Mouse (Mus musculus) cerebellum, adult 18-20 months (tissue): ENCODE results near the gene Borcs5.
A peak's percentile ranks its signal among the peaks of the same experiment; 100 is the strongest.
"Not testable (repeated sequence)": the region's sequence is repeated elsewhere in the genome, so short reads cannot be mapped to it uniquely, and the experiment has no call there.

Experiments used
- DNase-seq, 2 experiments: peaks; one replicate each; pipeline ENCODE4 v3.0.0; 2021

Gene Borcs5

DNA sequence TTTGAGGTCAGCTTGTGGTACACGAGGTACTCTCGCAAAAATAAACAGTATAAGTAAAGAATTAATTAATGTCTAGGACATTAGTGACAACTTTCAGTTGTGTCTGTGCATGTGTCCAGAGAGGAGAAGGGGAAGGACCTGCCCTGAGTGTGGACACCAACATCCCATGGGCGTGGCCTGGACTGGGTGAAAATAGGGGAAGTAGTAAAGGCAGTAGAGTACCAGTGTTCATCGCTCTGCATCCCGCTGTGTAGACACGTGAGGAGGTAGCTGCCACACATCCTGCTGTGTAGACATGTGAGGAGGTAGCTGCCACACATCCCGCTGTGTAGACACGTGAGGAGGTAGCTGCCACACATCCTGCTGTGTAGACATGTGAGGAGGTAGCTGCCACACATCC is 34.4 kb downstream of the Borcs5 start:
- not testable (repeated sequence) for DNase-seq

- DNase-seq: no peak
These were observed 38.2 kb downstream of the Borcs5 start for GRCm38 (mm10) chr6:134677504-134677903.

DNA sequence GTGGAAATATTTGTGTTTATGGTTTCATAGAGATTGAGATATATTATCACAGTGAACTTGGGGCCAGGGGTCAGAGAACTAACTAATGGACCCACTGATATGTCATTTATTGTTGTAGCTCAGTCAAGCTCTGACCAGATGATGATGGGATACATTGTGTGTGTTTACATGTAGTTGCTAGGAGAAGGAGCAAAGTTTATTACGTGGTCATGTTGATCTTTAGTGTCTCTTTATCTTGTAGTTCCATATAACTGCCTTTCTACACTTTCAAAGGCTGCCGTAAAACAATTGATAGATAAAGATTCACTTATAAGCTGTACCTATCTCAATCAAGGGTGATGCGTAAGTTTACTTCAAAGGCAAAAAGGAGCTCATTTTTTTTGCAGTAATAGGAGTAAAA is 38.7 kb downstream of the Borcs5 start:
- DNase-seq: no peak

DNA sequence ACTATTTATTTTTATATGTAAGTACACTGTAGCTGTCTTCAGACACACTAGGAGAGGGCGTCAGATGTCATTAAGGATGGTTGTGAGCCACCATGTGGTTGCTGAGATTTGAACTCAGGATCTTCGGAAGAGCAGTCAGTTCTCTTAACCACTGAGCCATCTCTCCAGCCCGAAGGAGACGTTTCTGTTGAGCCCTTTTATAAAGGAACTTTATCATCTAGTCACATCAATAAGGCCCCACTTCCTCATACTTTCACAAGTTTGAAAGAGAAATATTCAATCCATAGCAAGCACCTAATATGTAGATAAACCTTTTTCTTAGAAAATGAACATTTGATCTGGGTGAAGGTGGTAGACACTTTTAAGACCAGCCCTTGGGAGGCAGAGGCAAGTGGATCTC is 40.0 kb downstream of the Borcs5 start:
- DNase-seq: not testable (repeated sequence)

DNA sequence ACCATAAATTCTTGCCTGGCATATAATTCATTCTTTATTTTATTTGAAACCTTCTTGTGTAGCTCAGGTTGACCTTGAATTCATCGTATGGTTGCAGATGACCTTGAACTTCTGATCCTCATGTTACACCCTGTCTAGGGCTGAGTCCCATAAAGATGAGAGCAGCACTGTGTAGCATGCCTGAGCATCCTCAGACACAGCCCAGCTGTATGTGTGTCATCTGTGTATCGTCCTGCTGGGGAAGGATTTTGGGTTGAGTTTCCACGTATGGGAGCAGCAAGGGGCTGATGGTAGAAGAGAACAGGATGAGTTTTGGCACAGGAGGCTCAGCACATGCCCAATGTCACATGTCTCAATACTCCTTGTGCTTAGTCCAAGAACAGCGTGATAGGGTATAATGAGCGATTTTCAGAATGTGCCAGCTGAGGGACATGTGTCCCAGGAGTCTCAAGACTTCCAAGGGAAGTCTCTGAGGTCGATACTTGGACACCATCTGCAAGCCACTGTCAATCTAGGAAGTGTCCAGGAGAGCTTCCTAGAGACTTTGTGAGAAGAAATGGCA is 45.1 kb downstream of the Borcs5 start:
- DNase-seq: peak in 1 of 2 experiments; percentile 25

GRCm38 (mm10) chr6:134685040-134685439 is 45.7 kb downstream of the Borcs5 start:
- no peak for DNase-seq

DNA sequence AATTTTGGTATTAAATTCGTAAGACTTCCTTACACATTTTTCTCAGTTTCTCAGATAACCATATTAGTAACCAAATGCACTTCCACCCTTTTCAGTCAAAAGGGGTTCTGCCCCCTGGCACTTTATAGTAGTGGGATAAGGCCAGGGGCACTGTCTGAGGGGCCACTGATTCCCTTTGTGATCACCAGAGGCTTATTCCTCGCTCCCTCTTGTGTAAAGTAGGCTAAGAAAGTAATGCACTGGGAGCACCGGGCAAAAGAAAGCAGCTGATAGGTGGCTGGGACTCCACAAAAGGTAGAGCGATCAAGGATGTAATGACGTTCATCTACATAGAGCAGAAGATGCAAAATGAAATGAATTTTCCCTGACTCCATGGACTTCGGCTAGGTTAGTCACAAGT is 46.2 kb downstream of the Borcs5 start:
- no peak for DNase-seq

- no peak for DNase-seq
These were observed 55.2 kb downstream of the Borcs5 start for GRCm38 (mm10) chr6:134694498-134694897.

- DNase-seq: no peak
These were observed 55.7 kb downstream of the Borcs5 start for GRCm38 (mm10) chr6:134694988-134695387.

GRCm38 (mm10) chr6:134695625-134696024 is 56.3 kb downstream of the Borcs5 start:
- no peak for DNase-seq

DNA sequence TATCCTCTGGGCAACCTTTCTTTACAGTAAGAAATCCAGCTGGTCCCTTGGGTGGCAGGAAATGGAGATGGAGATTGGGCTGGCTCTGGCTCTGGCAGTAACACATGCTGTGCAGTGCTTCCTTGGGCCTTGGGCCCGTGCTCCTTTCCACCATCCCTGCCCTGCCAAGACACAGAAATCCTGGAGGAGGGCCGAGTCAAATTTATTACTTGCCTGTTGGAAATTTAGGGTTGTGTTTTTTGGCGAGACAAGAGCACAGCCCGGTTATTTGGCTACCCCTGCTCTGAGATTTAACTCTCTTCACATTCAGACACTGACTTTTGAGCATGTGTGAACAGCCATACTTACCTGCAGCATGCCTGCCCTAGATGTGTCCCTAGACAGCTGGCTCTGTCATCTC is 56.8 kb downstream of the Borcs5 start:
- DNase-seq: peak; percentile 67 to 72

- no peak for DNase-seq
These were observed 57.2 kb downstream of the Borcs5 start for GRCm38 (mm10) chr6:134696554-134696953.

- DNase-seq: no peak
These were observed 58.9 kb downstream of the Borcs5 start for GRCm38 (mm10) chr6:134698243-134698642.

DNA sequence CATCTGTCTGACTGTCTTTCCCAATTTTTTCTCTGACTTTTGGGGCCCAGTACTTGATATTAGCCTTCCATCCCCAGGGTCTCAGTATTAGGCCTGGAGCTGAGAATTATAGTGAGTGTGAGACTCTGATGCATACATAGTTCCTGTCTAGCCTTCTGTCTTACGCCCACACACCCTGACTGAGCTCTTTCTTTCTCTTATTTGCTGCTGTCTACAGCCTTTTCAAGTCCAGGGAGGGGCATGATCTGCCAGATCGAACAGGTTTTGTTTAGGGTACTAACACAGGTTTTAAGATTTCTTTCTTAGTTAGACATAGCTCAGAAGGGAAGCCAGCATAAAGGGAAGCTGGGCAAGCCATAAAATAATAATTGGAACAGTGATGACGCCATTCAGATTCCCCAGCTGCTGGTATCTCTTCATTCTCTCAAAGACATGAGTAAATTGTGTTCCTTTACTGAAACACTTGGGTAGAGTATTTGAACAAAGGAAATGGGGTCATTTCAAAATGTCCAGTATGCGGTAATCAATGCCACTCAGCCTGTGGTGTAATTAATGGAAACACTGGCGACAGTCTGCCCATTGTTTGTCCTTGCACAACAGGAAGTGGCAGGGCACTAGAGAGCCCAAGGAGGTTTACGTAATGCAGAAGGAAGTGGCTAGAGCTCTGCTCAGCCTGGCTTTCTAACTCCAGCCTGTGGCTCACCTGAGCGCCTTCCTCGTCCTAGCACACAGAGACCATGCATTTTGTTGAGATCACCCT is 61.3 kb downstream of the Borcs5 start:
- DNase-seq: no peak

- no peak for DNase-seq
These were observed 61.9 kb downstream of the Borcs5 start for GRCm38 (mm10) chr6:134701211-134701602.

DNA sequence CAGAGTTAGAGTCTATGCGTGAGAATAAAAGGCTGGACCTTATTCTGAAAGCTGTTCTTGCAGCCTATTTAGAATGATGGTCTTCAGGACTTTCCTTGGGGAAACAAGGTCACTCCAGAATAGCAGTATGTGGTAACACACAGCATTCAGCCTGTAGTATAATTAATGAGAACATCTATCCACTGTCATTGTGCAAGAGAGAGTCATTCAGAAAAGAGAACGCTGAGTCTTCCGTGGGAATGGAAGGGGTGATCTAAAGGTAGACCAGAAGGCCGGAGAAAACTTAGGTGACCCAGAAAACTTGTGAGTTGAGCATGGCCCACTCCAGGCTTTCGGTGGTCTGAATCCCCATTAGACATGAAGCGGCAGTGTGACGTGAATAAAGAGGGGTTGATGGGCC is 62.9 kb downstream of the Borcs5 start:
- no peak for DNase-seq

- DNase-seq: no peak
These were observed 63.9 kb downstream of the Borcs5 start for GRCm38 (mm10) chr6:134703053-134703690.

GRCm38 (mm10) chr6:134706467-134706866 is 67.2 kb downstream of the Borcs5 start:
- no peak for DNase-seq

GRCm38 (mm10) chr6:134710020-134710419 is 70.7 kb downstream of the Borcs5 start:
- DNase-seq: no peak

DNA sequence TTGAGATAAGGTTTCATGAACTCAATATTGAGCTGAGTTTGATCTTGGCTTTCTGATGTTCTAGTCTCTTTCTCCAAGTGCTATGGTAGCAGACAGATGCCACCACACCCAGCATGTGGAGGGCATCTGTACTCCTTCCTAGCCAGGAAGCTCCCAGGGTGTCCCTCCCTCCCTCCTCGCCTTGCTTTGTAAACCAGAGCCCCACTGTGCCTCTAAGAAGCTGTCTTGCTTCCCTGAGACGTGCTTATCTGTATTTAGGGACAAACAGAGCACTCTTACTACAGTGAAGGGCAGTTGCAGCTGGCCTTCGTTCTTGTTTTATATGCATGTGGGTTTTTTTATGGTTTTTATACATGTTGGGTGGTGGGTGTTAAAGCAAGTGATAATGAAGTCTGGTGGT is 74.0 kb downstream of the Borcs5 start:
- DNase-seq: no peak

GRCm38 (mm10) chr6:134713897-134714296 is 74.6 kb downstream of the Borcs5 start:
- DNase-seq: no peak

DNA sequence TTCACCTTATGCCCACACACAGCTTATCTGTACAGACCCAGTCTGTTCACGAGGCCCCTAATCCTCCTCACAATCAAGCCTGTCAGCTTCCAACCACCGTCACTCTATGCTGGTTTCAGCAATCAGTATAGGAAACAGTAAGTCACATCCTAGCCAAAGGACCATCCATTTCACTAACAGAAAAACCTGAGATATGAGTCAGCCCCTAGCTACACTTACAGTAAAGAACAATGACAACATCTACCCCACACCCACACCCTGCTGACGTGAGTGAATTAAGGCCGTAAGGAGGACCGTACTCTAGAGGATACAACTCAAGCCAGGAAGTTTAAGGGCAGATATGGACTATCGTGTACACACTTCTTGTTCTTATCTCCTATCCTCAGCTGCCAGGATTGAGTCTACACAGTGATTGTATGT is 76.9 kb downstream of the Borcs5 start:
- DNase-seq: no peak

- DNase-seq: no peak
These were observed 78.8 kb downstream of the Borcs5 start for GRCm38 (mm10) chr6:134717886-134718667.
